Mouse (Mus musculus): ENCODE data around the gene Ap1g1. TPM values are rescaled to one million over a fixed set of nuclear protein-coding genes. Genes with fewer than 3 reads are reported as not detected.

Gene Ap1g1
- polyA plus RNA-seq, 1 experiment from 2014 or later, result 22.4 TPM

DNA sequence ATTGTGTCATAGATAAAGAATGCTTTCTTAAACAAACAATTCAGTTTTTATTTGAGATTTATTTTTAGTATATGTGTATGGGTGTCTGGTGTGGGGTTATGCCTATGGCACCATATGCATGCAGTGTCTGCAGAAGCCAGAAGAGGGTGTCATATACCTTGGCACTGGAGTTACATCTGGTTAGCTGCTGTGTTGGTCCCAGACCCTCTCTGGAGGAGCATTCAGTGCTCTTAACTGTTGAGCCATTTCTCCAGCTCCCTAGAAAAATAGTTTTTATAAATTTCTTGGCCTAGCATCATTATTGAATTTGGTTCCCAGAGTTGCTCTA is 29.7 kb downstream of the Ap1g1 start:
- Histone ChIP-seq H3K36me3 (ENCODE audit: insufficient read depth, low read length) (no peaks in the 10 kb centered on the region), H3K4me3 (ENCODE audit: low read depth, low read length) (no peak overlapping the region), H3K4me2 (replicated peaks; ENCODE audit: low read depth, low read length) (no peak overlapping the region), H3K9ac (replicated peaks; ENCODE audit: low read depth) (no peak overlapping the region), H3K27me3 (replicated peaks; ENCODE audit: insufficient read depth, low read length) (no peaks in the 10 kb centered on the region), H3K9me3 (ENCODE audit: low read length) (no peaks in the 10 kb centered on the region), H3K4me1 (ENCODE audit: insufficient read depth, low read depth, low read length) (no peaks in the 10 kb centered on the region), H3K27ac (ENCODE audit: low read length) (no peak overlapping the region)
- TF ChIP-seq EP300 (IDR thresholded peaks at IDR 0.05) (no peak), CTCF (IDR thresholded peaks at IDR 0.05) (peak; percentile 50)
- DNase-seq (ENCODE audit: low spot score) (peak; percentile 44), ATAC-seq (peak; percentile 64; the same call in 1 of the 2 replicates)

- ATAC-seq, result peak; percentile 9; the same call in 1 of the 2 replicates
- Histone ChIP-seq H3K27ac (ENCODE audit: low read length) (0 out of 2 replicates have a peak overlapping the region, but pooled peaks have one; percentile 20), H3K9ac (replicated peaks; ENCODE audit: low read depth) (no peak overlapping the region), H3K4me3 (ENCODE audit: low read depth, low read length) (no peak overlapping the region), H3K36me3 (ENCODE audit: insufficient read depth, low read length) (no peaks in the 10 kb centered on the region), H3K9me3 (ENCODE audit: low read length) (no peaks in the 10 kb centered on the region), H3K4me2 (replicated peaks; ENCODE audit: low read depth, low read length) (no peak overlapping the region), H3K4me1 (ENCODE audit: insufficient read depth, low read depth, low read length) (no peaks in the 10 kb centered on the region), H3K27me3 (replicated peaks; ENCODE audit: insufficient read depth, low read length) (no peaks in the 10 kb centered on the region)
- no peak for DNase-seq (ENCODE audit: low spot score)
- 24% methylated on average over 3 of the region's 3 CpGs for WGBS
- TF ChIP-seq CTCF (IDR thresholded peaks at IDR 0.05) (no peak), EP300 (IDR thresholded peaks at IDR 0.05) (no peak)
Observed at GRCm38 (mm10) chr8:109810434-109810833, 32.1 kb downstream of the Ap1g1 start.

- no peaks in the 10 kb centered on the region for H3K27me3 ChIP-seq (replicated peaks; ENCODE audit: insufficient read depth, low read length)
- TF ChIP-seq CTCF (IDR thresholded peaks at IDR 0.05), result no peak
- no peak for TF ChIP-seq EP300 (IDR thresholded peaks at IDR 0.05)
- WGBS, result 88% methylated on average over 2 of the region's 2 CpGs
- no peaks in the 10 kb centered on the region for H3K36me3 ChIP-seq (ENCODE audit: insufficient read depth, low read length)
- H3K9me3 ChIP-seq (ENCODE audit: low read length), result no peaks in the 10 kb centered on the region
- no peak for DNase-seq (ENCODE audit: low spot score)
- H3K4me1 ChIP-seq (ENCODE audit: insufficient read depth, low read depth, low read length), result peaks cover 7% of the 10 kb centered on the region; the same call in 1 of the 2 replicates
- no peak overlapping the region for H3K9ac ChIP-seq (replicated peaks; ENCODE audit: low read depth)
- no peak for ATAC-seq
- H3K4me3 ChIP-seq (ENCODE audit: low read depth, low read length), result no peak overlapping the region
- H3K27ac ChIP-seq (ENCODE audit: low read length), result no peak overlapping the region
- H3K4me2 ChIP-seq (replicated peaks; ENCODE audit: low read depth, low read length), result no peak overlapping the region
Observed at GRCm38 (mm10) chr8:109815268-109815667, 36.9 kb downstream of the Ap1g1 start.

GRCm38 (mm10) chr8:109817933-109818332 is 39.6 kb downstream of the Ap1g1 start:
- no peak for DNase-seq (ENCODE audit: low spot score)
- no peaks in the 10 kb centered on the region for H3K9me3 ChIP-seq (ENCODE audit: low read length)
- H3K36me3 ChIP-seq (ENCODE audit: insufficient read depth, low read length), result no peaks in the 10 kb centered on the region
- H3K4me3 ChIP-seq (ENCODE audit: low read depth, low read length), result no peak overlapping the region
- no peak for ATAC-seq
- TF ChIP-seq CTCF (IDR thresholded peaks at IDR 0.05) (no peak), EP300 (IDR thresholded peaks at IDR 0.05) (no peak)
- 0 out of 2 replicates have a peak overlapping the region, but pooled peaks have one; percentile 0 for H3K27ac ChIP-seq (ENCODE audit: low read length)
- no peak overlapping the region for H3K4me2 ChIP-seq (replicated peaks; ENCODE audit: low read depth, low read length)
- 7% methylated on average over 1 of the region's 1 CpGs for WGBS
- H3K27me3 ChIP-seq (replicated peaks; ENCODE audit: insufficient read depth, low read length), result no peaks in the 10 kb centered on the region
- H3K4me1 ChIP-seq (ENCODE audit: insufficient read depth, low read depth, low read length), result peaks cover 7% of the 10 kb centered on the region; the same call in 1 of the 2 replicates
- H3K9ac ChIP-seq (replicated peaks; ENCODE audit: low read depth), result no peak overlapping the region

DNA sequence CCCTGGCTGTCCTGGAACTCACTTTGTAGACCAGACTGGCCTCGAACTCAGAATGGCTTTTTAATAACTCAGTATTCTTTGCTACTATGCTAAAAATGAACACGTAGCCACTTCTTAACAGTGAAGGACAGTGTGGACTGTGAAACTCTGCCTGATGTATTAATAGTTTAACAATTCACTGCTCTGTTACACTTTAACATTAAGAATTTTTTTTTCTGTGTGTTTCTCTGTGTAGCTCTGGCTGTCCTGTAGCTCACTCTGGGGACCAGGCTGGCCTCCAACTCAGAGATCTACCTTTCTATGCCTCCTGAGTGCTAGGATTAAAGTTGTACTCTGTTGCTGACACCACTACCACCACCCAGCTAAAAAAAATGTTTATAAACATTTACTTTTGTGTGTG is 45.2 kb downstream of the Ap1g1 start:
- DNase-seq (ENCODE audit: low spot score) (no peak), ATAC-seq (no peak)
- TF ChIP-seq EP300 (IDR thresholded peaks at IDR 0.05), result no peak
- TF ChIP-seq CTCF (IDR thresholded peaks at IDR 0.05), result no peak
- 89% methylated on average over 2 of the region's 2 CpGs for WGBS
- no peaks in the 10 kb centered on the region for H3K27me3 ChIP-seq (replicated peaks; ENCODE audit: insufficient read depth, low read length)
- peaks cover 4% of the 10 kb centered on the region; the same call in 1 of the 2 replicates for H3K36me3 ChIP-seq (ENCODE audit: insufficient read depth, low read length)
- H3K4me2 ChIP-seq (replicated peaks; ENCODE audit: low read depth, low read length), result no peak overlapping the region
- no peaks in the 10 kb centered on the region for H3K4me1 ChIP-seq (ENCODE audit: insufficient read depth, low read depth, low read length)
- H3K27ac ChIP-seq (ENCODE audit: low read length), result no peak overlapping the region
- no peaks in the 10 kb centered on the region for H3K9me3 ChIP-seq (ENCODE audit: low read length)
- no peak overlapping the region for H3K4me3 ChIP-seq (ENCODE audit: low read depth, low read length)
- H3K9ac ChIP-seq (replicated peaks; ENCODE audit: low read depth), result no peak overlapping the region

- WGBS, result 91% methylated on average over 2 of the region's 2 CpGs
- Histone ChIP-seq H3K9ac (replicated peaks; ENCODE audit: low read depth) (no peak overlapping the region), H3K4me1 (ENCODE audit: insufficient read depth, low read depth, low read length) (no peaks in the 10 kb centered on the region), H3K4me3 (ENCODE audit: low read depth, low read length) (no peak overlapping the region), H3K27me3 (replicated peaks; ENCODE audit: insufficient read depth, low read length) (no peaks in the 10 kb centered on the region), H3K4me2 (replicated peaks; ENCODE audit: low read depth, low read length) (no peak overlapping the region), H3K36me3 (ENCODE audit: insufficient read depth, low read length) (peaks cover 13% of the 10 kb centered on the region), H3K27ac (ENCODE audit: low read length) (no peak overlapping the region), H3K9me3 (ENCODE audit: low read length) (no peaks in the 10 kb centered on the region)
- DNase-seq (ENCODE audit: low spot score) (no peak), ATAC-seq (no peak)
- TF ChIP-seq CTCF (IDR thresholded peaks at IDR 0.05) (no peak), EP300 (IDR thresholded peaks at IDR 0.05) (no peak)
Observed at GRCm38 (mm10) chr8:109839822-109840221, 61.5 kb downstream of the Ap1g1 start.

- peaks cover 13% of the 10 kb centered on the region for H3K36me3 ChIP-seq (ENCODE audit: insufficient read depth, low read length)
Observed at GRCm38 (mm10) chr8:109842468-109842867, 64.1 kb downstream of the Ap1g1 start.

More at GRCm38 (mm10) chr8:109842468-109842867, 64.1 kb downstream of the Ap1g1 start:
- no peak for TF ChIP-seq CTCF (IDR thresholded peaks at IDR 0.05)
- no peak for TF ChIP-seq EP300 (IDR thresholded peaks at IDR 0.05)
- Histone ChIP-seq H3K9ac (replicated peaks; ENCODE audit: low read depth) (no peak overlapping the region), H3K4me2 (replicated peaks; ENCODE audit: low read depth, low read length) (no peak overlapping the region), H3K9me3 (ENCODE audit: low read length) (no peaks in the 10 kb centered on the region), H3K27ac (ENCODE audit: low read length) (no peak overlapping the region), H3K27me3 (replicated peaks; ENCODE audit: insufficient read depth, low read length) (no peaks in the 10 kb centered on the region), H3K4me1 (ENCODE audit: insufficient read depth, low read depth, low read length) (no peaks in the 10 kb centered on the region), H3K4me3 (ENCODE audit: low read depth, low read length) (no peak overlapping the region)
- no peak for DNase-seq (ENCODE audit: low spot score)
- WGBS, result 88% methylated on average over 1 of the region's 1 CpGs
- no peak for ATAC-seq

Measured in lung, postnatal 0 days (tissue).